Mouse (Mus musculus): ENCODE data around the gene Hcn1. TPM values are rescaled to one million over a fixed set of nuclear protein-coding genes. Genes with fewer than 3 reads are reported as not detected.

The Hcn1 gene
- polyA plus RNA-seq, 1 experiment, result not detected

DNA sequence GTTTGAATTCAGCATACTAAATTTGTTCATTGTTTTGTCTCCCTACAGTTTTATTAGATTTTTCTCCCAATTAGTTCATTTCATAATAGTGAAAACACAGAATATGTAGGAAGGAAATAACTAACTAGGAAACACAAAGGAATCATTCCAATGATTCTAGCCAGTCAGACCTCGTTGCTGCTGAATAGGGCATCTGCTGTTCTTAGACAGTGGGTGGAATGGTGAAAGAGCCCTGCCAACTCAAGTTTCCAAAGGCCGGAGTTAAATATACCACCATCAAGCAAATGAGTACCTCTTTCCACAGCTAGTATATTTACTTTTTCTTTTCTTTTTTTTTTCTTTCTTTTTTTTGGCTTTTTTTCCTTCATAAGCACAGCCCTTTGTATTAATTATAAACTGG is 55.4 kb downstream of the Hcn1 start:
- Histone ChIP-seq H3K27ac (ENCODE audit: insufficient read depth, low read length) (no peak overlapping the region), H3K4me3 (ENCODE audit: extremely low read depth, insufficient read depth, insufficient read length) (no peak overlapping the region), H3K4me1 (ENCODE audit: control insufficient read depth, insufficient read depth, insufficient read length) (no peaks in the 10 kb centered on the region), H3K27me3 (ENCODE audit: control insufficient read depth, insufficient read depth, low read length) (no peaks in the 10 kb centered on the region), H3K36me3 (ENCODE audit: control insufficient read depth, insufficient read depth, low read length) (no peaks in the 10 kb centered on the region)
- no peak for DNase-seq (ENCODE audit: low read depth in 1 of 2, low spot score in 2 of 2)
- TF ChIP-seq POLR2A (IDR thresholded peaks at IDR 0.05; ENCODE audit: low read depth, low read length), result no peak
- TF ChIP-seq CTCF (IDR thresholded peaks at IDR 0.05; ENCODE audit: extremely low read depth, insufficient read depth, insufficient read length, insufficient replicate concordance), result no peak
- WGBS, result 76% methylated on average over 2 of the region's 2 CpGs

GRCm38 (mm10) chr13:117658414-117659175 is 56.5 kb downstream of the Hcn1 start:
- 89% methylated on average over 17 of the region's 17 CpGs for WGBS
- H3K27ac ChIP-seq (ENCODE audit: insufficient read depth, low read length), result no peak overlapping the region
- H3K27me3 ChIP-seq (ENCODE audit: control insufficient read depth, insufficient read depth, low read length), result no peaks in the 10 kb centered on the region
- no peak for DNase-seq (ENCODE audit: low read depth in 1 of 2, low spot score in 2 of 2)
- TF ChIP-seq CTCF (IDR thresholded peaks at IDR 0.05; ENCODE audit: extremely low read depth, insufficient read depth, insufficient read length, insufficient replicate concordance) (no peak), POLR2A (IDR thresholded peaks at IDR 0.05; ENCODE audit: low read depth, low read length) (no peak)
- no peak overlapping the region for H3K4me3 ChIP-seq (ENCODE audit: extremely low read depth, insufficient read depth, insufficient read length)
- H3K4me1 ChIP-seq (ENCODE audit: control insufficient read depth, insufficient read depth, insufficient read length), result no peaks in the 10 kb centered on the region
- H3K36me3 ChIP-seq (ENCODE audit: control insufficient read depth, insufficient read depth, low read length), result no peaks in the 10 kb centered on the region

DNA sequence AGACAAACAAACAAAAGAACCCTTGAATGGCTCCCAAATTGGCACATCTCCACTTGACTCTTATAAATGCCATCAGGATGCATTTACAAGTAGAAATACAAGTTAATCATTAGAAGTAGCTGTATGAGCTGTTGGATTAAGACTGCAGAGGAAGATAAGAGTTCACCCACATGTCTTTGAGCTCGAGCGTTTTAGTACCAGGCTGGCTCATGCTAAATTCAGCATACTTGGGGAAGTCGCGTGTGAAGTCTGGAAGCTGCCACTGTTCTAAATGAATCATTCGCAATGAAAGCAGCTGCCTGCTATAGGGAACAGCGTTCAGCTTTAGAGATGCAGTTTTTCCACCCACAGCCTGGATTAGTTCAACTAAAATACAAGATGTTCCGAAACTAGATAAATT is 57.4 kb downstream of the Hcn1 start:
- DNase-seq (ENCODE audit: low read depth in 1 of 2, low spot score in 2 of 2), result no peak
- H3K4me1 ChIP-seq (ENCODE audit: control insufficient read depth, insufficient read depth, insufficient read length), result no peaks in the 10 kb centered on the region
- no peak overlapping the region for H3K4me3 ChIP-seq (ENCODE audit: extremely low read depth, insufficient read depth, insufficient read length)
- no peaks in the 10 kb centered on the region for H3K27me3 ChIP-seq (ENCODE audit: control insufficient read depth, insufficient read depth, low read length)
- WGBS, result 75% methylated on average over 7 of the region's 7 CpGs
- H3K36me3 ChIP-seq (ENCODE audit: control insufficient read depth, insufficient read depth, low read length), result no peaks in the 10 kb centered on the region
- no peak overlapping the region for H3K27ac ChIP-seq (ENCODE audit: insufficient read depth, low read length)
- TF ChIP-seq POLR2A (IDR thresholded peaks at IDR 0.05; ENCODE audit: low read depth, low read length) (no peak), CTCF (IDR thresholded peaks at IDR 0.05; ENCODE audit: extremely low read depth, insufficient read depth, insufficient read length, insufficient replicate concordance) (no peak)

DNA sequence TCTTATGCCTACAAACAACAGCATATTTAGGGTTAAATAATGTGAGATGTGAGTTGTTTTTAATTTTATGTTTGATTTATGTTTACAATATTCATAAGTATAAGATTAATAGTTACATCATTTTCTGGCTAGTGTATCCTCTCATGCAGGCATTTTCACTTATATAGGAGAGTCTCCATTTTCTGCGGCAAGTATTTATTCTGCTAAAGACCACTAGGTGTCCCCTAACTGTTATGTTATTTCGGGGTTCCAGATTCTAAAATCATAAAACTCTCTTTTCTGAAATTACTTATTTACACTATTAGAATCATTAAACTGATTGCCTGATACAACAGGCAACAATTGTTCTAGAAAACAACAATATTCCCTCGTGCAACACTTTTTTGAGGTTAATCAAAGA is 60.5 kb downstream of the Hcn1 start:
- 63% methylated on average over 3 of the region's 3 CpGs for WGBS
- H3K36me3 ChIP-seq (ENCODE audit: control insufficient read depth, insufficient read depth, low read length), result no peaks in the 10 kb centered on the region
- DNase-seq (ENCODE audit: low read depth in 1 of 2, low spot score in 2 of 2), result no peak
- no peak overlapping the region for H3K27ac ChIP-seq (ENCODE audit: insufficient read depth, low read length)
- TF ChIP-seq POLR2A (IDR thresholded peaks at IDR 0.05; ENCODE audit: low read depth, low read length) (no peak), CTCF (IDR thresholded peaks at IDR 0.05; ENCODE audit: extremely low read depth, insufficient read depth, insufficient read length, insufficient replicate concordance) (no peak)
- H3K27me3 ChIP-seq (ENCODE audit: control insufficient read depth, insufficient read depth, low read length), result no peaks in the 10 kb centered on the region
- no peak overlapping the region for H3K4me3 ChIP-seq (ENCODE audit: extremely low read depth, insufficient read depth, insufficient read length)
- H3K4me1 ChIP-seq (ENCODE audit: control insufficient read depth, insufficient read depth, insufficient read length), result no peaks in the 10 kb centered on the region

- TF ChIP-seq POLR2A (IDR thresholded peaks at IDR 0.05; ENCODE audit: low read depth, low read length), result no peak
- no peak for TF ChIP-seq CTCF (IDR thresholded peaks at IDR 0.05; ENCODE audit: extremely low read depth, insufficient read depth, insufficient read length, insufficient replicate concordance)
- Histone ChIP-seq H3K4me1 (ENCODE audit: control insufficient read depth, insufficient read depth, insufficient read length) (no peaks in the 10 kb centered on the region), H3K27me3 (ENCODE audit: control insufficient read depth, insufficient read depth, low read length) (no peaks in the 10 kb centered on the region), H3K4me3 (ENCODE audit: extremely low read depth, insufficient read depth, insufficient read length) (no peak overlapping the region), H3K36me3 (ENCODE audit: control insufficient read depth, insufficient read depth, low read length) (no peaks in the 10 kb centered on the region), H3K27ac (ENCODE audit: insufficient read depth, low read length) (no peak overlapping the region)
- DNase-seq (ENCODE audit: low read depth in 1 of 2, low spot score in 2 of 2), result no peak
- WGBS, result 64% methylated on average over 2 of the region's 2 CpGs
Measured at GRCm38 (mm10) chr13:117669303-117669702, 67.2 kb downstream of the Hcn1 start.

GRCm38 (mm10) chr13:117671851-117672250 is 69.7 kb downstream of the Hcn1 start:
- WGBS, result 88% methylated on average over 1 of the region's 1 CpGs
- no peak for DNase-seq (ENCODE audit: low read depth in 1 of 2, low spot score in 2 of 2)
- H3K36me3 ChIP-seq (ENCODE audit: control insufficient read depth, insufficient read depth, low read length), result no peaks in the 10 kb centered on the region
- TF ChIP-seq POLR2A (IDR thresholded peaks at IDR 0.05; ENCODE audit: low read depth, low read length), result no peak
- no peak for TF ChIP-seq CTCF (IDR thresholded peaks at IDR 0.05; ENCODE audit: extremely low read depth, insufficient read depth, insufficient read length, insufficient replicate concordance)
- H3K4me1 ChIP-seq (ENCODE audit: control insufficient read depth, insufficient read depth, insufficient read length), result no peaks in the 10 kb centered on the region
- H3K27ac ChIP-seq (ENCODE audit: insufficient read depth, low read length), result no peak overlapping the region
- H3K27me3 ChIP-seq (ENCODE audit: control insufficient read depth, insufficient read depth, low read length), result no peaks in the 10 kb centered on the region
- no peak overlapping the region for H3K4me3 ChIP-seq (ENCODE audit: extremely low read depth, insufficient read depth, insufficient read length)

DNA sequence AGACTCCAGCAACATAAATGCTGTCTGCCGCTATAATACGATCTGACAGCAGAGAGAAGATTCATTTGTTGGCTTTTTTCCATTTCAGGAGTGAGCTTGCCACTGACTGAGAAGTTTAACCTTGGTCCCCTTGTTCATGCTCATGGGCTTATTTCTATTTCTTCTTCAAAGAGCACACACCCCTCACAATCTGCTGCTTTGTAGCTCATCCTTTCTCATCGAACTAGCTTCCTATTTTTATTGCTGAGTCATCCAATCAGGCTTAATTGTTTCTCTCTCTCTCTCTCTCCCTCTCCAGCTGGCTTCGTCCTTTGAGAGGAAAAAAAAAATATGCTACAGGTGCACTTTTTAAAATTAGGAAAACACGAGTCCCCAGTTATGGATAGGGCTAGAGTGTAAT is 74.3 kb downstream of the Hcn1 start:
- DNase-seq (ENCODE audit: low read depth in 1 of 2, low spot score in 2 of 2), result no peak
- 49% methylated on average over 5 of the region's 5 CpGs for WGBS
- no peak for TF ChIP-seq POLR2A (IDR thresholded peaks at IDR 0.05; ENCODE audit: low read depth, low read length)
- no peak for TF ChIP-seq CTCF (IDR thresholded peaks at IDR 0.05; ENCODE audit: extremely low read depth, insufficient read depth, insufficient read length, insufficient replicate concordance)

More for the DNA sequence above, 74.3 kb downstream of the Hcn1 start:
- Histone ChIP-seq H3K4me3 (ENCODE audit: extremely low read depth, insufficient read depth, insufficient read length) (no peak overlapping the region), H3K36me3 (ENCODE audit: control insufficient read depth, insufficient read depth, low read length) (no peaks in the 10 kb centered on the region), H3K27me3 (ENCODE audit: control insufficient read depth, insufficient read depth, low read length) (no peaks in the 10 kb centered on the region), H3K4me1 (ENCODE audit: control insufficient read depth, insufficient read depth, insufficient read length) (no peaks in the 10 kb centered on the region), H3K27ac (ENCODE audit: insufficient read depth, low read length) (no peak overlapping the region)
